Mouse (Mus musculus) spleen, adult 2 months (tissue): ENCODE results near the gene Sbk1.
"Not testable (repeated sequence)": the region's sequence is repeated elsewhere in the genome, so short reads cannot be mapped to it uniquely, and the experiment has no call there.

ENCODE experiments used
- CTCF ChIP-seq: fragments of 200-500 bp; IDR thresholded peaks from 2 replicates; pipeline ENCODE4 v1.5.1; 2011; ENCODE audit warnings: mild to moderate bottlenecking, inconsistent platforms; ENCODE audit not compliant: insufficient read depth, insufficient read length, insufficient replicate concordance; ENCODE audit errors: extremely low read depth
- POLR2A ChIP-seq: fragments of 200-500 bp; IDR thresholded peaks from 2 replicates; pipeline ENCODE4 v1.6.1; 2011; ENCODE audit warnings: low read depth, low read length, inconsistent platforms

GRCm38 (mm10) chr7:126301831-126302230 is 29.4 kb downstream of the Sbk1 start:
- TF ChIP-seq CTCF, POLR2A: not testable (repeated sequence)
